Mouse (Mus musculus) induced T-regulatory cell, adult 2 months (primary cell): ENCODE results near the gene Cd180.
"Not testable (repeated sequence)": the region's sequence is repeated elsewhere in the genome, so short reads cannot be mapped to it uniquely, and the experiment has no call there.

ENCODE experiments used
- DNase-seq: peaks from one replicate; pipeline ENCODE4 v3.0.0-alpha.2; 2012; ENCODE audit warnings: low read depth

The Cd180 gene

GRCm38 (mm10) chr13:102677602-102678001, 15.8 kb upstream of the Cd180 start:
- DNase-seq = not testable (repeated sequence)

GRCm38 (mm10) chr13:102678482-102678881, 14.9 kb upstream of the Cd180 start:
- peak; percentile 76 for DNase-seq

GRCm38 (mm10) chr13:102684890-102685289, 8.5 kb upstream of the Cd180 start:
- no peak for DNase-seq

- DNase-seq = no peak
Measured at GRCm38 (mm10) chr13:102688121-102688520, 5.2 kb upstream of the Cd180 start.

GRCm38 (mm10) chr13:102689201-102690090, 3.9 kb upstream of the Cd180 start:
- no peak for DNase-seq

GRCm38 (mm10) chr13:102690184-102690583, 3.2 kb upstream of the Cd180 start:
- no peak for DNase-seq

- DNase-seq = no peak
Measured at GRCm38 (mm10) chr13:102691408-102692150, 1.8 kb upstream of the Cd180 start.

GRCm38 (mm10) chr13:102694154-102694553, 796 bp downstream of the Cd180 start:
- DNase-seq = no peak

GRCm38 (mm10) chr13:102695121-102695905, 2.0 kb downstream of the Cd180 start:
- DNase-seq = no peak

- DNase-seq = no peak
Measured at GRCm38 (mm10) chr13:102698335-102698734, 5.0 kb downstream of the Cd180 start.

- no peak for DNase-seq
Measured at GRCm38 (mm10) chr13:102698751-102699323, 5.5 kb downstream of the Cd180 start.

GRCm38 (mm10) chr13:102700176-102700575, 6.8 kb downstream of the Cd180 start:
- DNase-seq = no peak

GRCm38 (mm10) chr13:102700744-102701143, 7.4 kb downstream of the Cd180 start:
- no peak for DNase-seq

GRCm38 (mm10) chr13:102716973-102717372, 23.6 kb downstream of the Cd180 start:
- DNase-seq = no peak

- DNase-seq = no peak
Measured at GRCm38 (mm10) chr13:102725416-102725815, 32.1 kb downstream of the Cd180 start.

GRCm38 (mm10) chr13:102725906-102726305, 32.5 kb downstream of the Cd180 start:
- no peak for DNase-seq

GRCm38 (mm10) chr13:102726876-102727275, 33.5 kb downstream of the Cd180 start:
- DNase-seq = no peak

- no peak for DNase-seq
Measured at GRCm38 (mm10) chr13:102728035-102728434, 34.7 kb downstream of the Cd180 start.

GRCm38 (mm10) chr13:102728951-102729350, 35.6 kb downstream of the Cd180 start:
- not testable (repeated sequence) for DNase-seq

- no peak for DNase-seq
Measured at GRCm38 (mm10) chr13:102733063-102733462, 39.7 kb downstream of the Cd180 start.

- DNase-seq = no peak
Measured at GRCm38 (mm10) chr13:102737811-102738210, 44.5 kb downstream of the Cd180 start.
